Mouse (Mus musculus): ENCODE measurements around the gene Cbx7.

Gene Cbx7

GRCm38 (mm10) chr15:79970940-79971339, at the start of gene Cbx7:
Cbx7 (minus strand) TSS chr15:79971119.
- DNase-seq, result no peak

DNA sequence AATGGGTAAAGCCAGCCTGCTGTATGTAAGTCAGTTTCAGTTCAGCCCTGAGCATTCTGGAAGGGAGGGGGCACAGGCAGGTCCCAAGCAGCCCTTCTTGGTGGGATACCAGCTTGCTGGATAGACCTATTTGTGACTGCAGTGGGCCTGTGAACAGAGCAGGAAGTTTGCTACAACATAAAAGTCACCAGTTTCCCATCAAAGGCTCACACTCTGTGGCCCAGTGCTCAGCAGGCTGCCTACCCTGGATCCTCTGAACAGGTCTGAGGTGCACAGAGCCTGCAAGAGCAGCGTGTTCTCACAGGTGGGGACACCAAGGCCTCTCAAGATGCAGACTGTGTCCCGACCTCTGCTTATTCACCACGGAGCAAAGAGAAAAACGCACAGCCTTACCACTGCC, 49.6 kb upstream of the Cbx7 start:
- no peak for DNase-seq

- no peak for DNase-seq
These were observed 48.7 kb upstream of the Cbx7 start for GRCm38 (mm10) chr15:80019625-80020024.

GRCm38 (mm10) chr15:80019220-80019619, 48.3 kb upstream of the Cbx7 start:
- DNase-seq, result no peak

GRCm38 (mm10) chr15:80016563-80017301, 45.8 kb upstream of the Cbx7 start:
- no peak for DNase-seq

DNA sequence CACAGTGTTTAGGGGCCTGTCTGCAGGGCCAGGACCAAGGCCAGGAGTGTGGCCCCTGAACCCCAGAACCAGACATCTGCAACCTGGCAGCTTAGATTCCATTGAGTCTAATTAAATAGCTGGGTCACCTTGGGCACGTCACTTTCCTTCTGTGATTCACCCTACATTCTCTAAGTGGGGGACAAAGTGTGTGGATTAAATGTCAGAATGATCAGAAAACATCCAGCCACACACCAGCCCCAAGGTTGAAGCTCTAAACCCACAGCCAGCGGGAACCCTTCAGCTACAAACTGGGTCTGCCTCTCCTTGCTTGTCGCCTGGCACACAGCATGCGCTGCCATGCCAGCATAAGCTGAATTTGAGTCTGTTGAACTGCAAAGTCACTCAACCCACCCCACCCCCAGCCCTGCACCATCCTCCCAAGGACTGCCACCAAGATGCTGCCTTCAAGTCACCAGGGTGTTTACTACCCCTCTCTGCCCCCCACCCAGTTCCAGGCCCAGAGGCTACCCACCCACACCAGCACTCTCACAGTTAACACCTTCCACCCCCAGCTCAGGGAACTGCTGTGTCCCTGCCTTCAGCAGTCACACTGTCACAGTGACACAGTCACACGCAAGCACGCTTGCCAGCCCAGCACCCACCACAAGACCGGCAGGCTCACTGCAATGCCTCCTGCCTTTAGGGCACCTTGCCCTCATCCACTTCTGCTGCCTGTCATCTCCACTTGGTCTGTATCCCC, 44.5 kb upstream of the Cbx7 start:
- no peak for DNase-seq

DNA sequence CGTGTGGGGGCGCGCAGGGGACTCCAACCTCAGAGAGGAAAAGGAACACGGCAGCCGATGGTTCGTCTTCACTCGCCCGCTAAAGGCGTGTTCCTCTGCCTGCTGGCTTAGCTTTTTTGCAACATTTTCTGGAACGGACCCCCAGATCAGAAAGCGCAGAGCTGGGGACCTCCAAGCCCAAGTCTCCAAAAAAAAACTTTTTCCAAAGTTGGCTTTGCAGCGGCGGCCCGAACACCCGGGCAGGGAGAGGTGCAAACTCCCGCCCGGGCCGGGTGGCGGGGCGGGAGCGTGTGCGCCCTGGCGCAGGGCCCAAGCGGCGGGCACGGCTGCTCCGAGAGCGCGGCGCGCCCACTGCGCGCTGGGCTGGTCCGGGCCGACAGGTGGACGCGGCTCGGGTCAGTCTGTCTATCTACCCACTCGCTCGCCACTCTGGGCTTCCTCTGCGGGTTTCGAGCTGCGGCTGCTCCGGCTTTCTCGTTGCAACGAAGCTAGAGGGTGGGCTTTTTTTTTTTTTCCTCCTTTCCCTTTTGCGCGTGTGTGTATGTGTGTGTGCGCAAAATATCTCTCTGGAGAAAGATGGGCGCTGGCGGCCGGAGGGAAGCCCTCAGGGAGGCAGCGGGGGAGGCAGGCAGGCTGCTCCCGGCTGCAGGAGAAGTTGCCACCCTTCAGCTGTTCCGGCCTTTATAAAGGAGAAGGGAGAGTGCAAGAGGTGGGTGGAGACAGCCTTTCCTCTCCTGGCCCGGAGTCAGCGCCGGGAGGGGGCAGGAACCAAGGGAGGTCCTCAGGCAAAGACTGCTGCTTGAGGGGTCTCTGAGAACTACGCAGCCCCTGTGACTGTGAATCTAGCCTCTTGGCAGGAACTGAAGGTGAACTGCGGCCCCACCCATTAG, 43.6 kb upstream of the Cbx7 start, which contains the start of gene Pdgfb:
Gene Pdgfb, minus strand, starts transcription at position 657 of the 890 bp plus-strand sequence.
- peak; percentile 19 to 24 for DNase-seq

GRCm38 (mm10) chr15:80014031-80014320, 43.1 kb upstream of the Cbx7 start:
- DNase-seq, result no peak

- DNase-seq, result no peak
These were observed 42.5 kb upstream of the Cbx7 start for GRCm38 (mm10) chr15:80013256-80014030.

DNA sequence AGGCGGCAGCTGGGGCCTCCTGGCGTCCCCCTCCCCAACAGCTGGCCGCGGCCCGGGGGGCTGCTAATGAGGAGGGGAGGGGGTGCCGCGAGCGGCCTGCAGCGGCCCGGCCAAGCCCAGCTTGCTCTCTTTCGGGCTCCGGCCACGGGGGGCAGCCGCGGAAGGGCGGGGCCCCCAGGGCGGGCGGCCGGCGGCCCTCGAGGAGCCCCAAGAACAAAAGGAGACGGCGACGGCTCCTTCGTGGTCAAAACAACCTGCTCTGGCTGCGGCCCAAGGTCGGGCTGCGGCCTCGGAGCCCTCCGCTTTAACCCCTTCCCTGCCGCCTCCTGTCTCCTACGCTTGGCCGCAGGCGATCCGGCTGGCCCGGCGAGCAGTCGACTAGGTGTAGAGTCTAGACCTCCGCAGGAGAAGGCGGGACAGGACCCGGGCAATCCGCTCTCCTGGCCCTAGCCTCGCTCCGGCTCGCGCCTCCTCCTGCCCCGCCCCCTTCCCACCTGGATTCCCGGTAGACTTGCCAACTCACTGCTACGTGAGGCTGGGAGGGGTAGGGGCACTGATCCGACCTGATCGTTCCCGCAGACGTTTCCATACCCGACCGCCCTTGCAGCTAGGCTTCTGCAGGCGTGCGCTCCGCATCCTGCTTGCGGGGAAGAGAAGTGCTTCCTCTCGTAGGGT, 41.7 kb upstream of the Cbx7 start:
- no peak for DNase-seq

GRCm38 (mm10) chr15:80011778-80012526, 41.0 kb upstream of the Cbx7 start:
- DNase-seq, result no peak

DNA sequence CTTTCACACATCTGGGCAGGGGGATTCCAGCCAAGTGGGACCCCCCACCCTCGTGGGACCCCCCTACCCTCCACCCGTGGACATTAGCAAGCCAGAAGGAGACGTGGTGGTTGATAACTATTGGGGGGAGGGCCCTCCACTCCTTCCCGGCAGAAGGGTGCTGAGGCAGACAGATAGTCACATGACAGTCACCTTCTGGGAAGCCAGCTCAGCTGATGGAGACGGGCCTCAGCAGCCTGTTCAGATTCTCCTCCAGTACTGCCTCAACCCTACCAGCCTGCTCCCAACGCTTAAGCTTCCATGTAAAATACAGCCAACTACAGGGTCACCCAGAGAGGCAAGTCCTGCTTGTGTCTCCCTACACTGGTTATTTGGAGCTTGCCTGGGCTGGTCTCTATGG, 40.3 kb upstream of the Cbx7 start:
- no peak for DNase-seq

GRCm38 (mm10) chr15:80010182-80010558, 39.3 kb upstream of the Cbx7 start:
- no peak for DNase-seq

GRCm38 (mm10) chr15:80009421-80010181, 38.7 kb upstream of the Cbx7 start:
- no peak for DNase-seq

GRCm38 (mm10) chr15:80008461-80008860, 37.5 kb upstream of the Cbx7 start:
- no peak for DNase-seq

- no peak for DNase-seq
These were observed 35.2 kb upstream of the Cbx7 start for GRCm38 (mm10) chr15:80006156-80006555.

- no peak for DNase-seq
These were observed 34.5 kb upstream of the Cbx7 start for GRCm38 (mm10) chr15:80005436-80005835.

- no peak for DNase-seq
These were observed 33.9 kb upstream of the Cbx7 start for GRCm38 (mm10) chr15:80004644-80005340.

GRCm38 (mm10) chr15:80003581-80003980, 32.7 kb upstream of the Cbx7 start:
- DNase-seq, result no peak

- DNase-seq, result no peak
These were observed 30.7 kb upstream of the Cbx7 start for GRCm38 (mm10) chr15:80001601-80002000.

Measured in spleen, adult 18-20 months (tissue).